Mouse (Mus musculus) embryonic facial prominence, embryonic 13.5 days (tissue): ENCODE measurements at regions not wholly inside any gene's neighbourhood (a gene's known extent, or its start where the extent isn't known, plus 50 kb on each side); places are given as distances from the start of the nearest gene placed in this dataset.

Experiments used
- ATAC-seq: fragments of 200-750 bp; cut with Nextera tagmentation; 2 replicates; pipeline ENCODE4 v1.8.0; 2017; ENCODE audit warnings: low read depth; ENCODE audit not compliant: insufficient number of reproducible peaks, insufficient read depth, low FRiP score, low TSS enrichment
- H3K27ac ChIP-seq: fragments of 300-500 bp; sonication (generic); 2 replicates; pipeline ENCODE4 v1.5.1; 2015; ENCODE audit warnings: moderate library complexity, mild to moderate bottlenecking, inconsistent platforms
- H3K27me3 ChIP-seq: fragments of 300-500 bp; sonication (generic); 2 replicates; pipeline ENCODE4 v1.6.1; 2015; ENCODE audit warnings: mild to moderate bottlenecking, inconsistent platforms
- H3K36me3 ChIP-seq: fragments of 300-500 bp; sonication (generic); 2 replicates; pipeline ENCODE4 v1.6.1; 2015; ENCODE audit warnings: mild to moderate bottlenecking, inconsistent platforms
- H3K4me1 ChIP-seq: fragments of 300-500 bp; sonication (generic); 2 replicates; pipeline ENCODE4 v1.6.1; 2015; ENCODE audit warnings: inconsistent platforms
- H3K4me2 ChIP-seq: fragments of 300-500 bp; sonication (generic); 2 replicates; pipeline ENCODE4 v1.6.1; 2015; ENCODE audit warnings: moderate library complexity, mild to moderate bottlenecking, inconsistent platforms
- H3K4me3 ChIP-seq: fragments of 300-500 bp; sonication (generic); 2 replicates; pipeline ENCODE4 v1.5.1; 2015; ENCODE audit warnings: mild to moderate bottlenecking, inconsistent platforms
- H3K9ac ChIP-seq: fragments of 300-500 bp; sonication (generic); 2 replicates; pipeline ENCODE4 v1.6.1; 2015; ENCODE audit warnings: mild to moderate bottlenecking, inconsistent platforms
- H3K9me3 ChIP-seq: fragments of 300-500 bp; sonication (generic); 2 replicates; pipeline ENCODE4 v1.6.1; 2016; ENCODE audit warnings: inconsistent platforms
- WGBS: fragments of 180-500 bp; shearing (Covaris S2); methylation state at CpG from one replicate; pipeline ENCODE4 v1.1.7; 2015; ENCODE audit warnings: mixed read lengths; 5-methylcytosine and 5-hydroxymethylcytosine counted together

- Histone ChIP-seq H3K36me3 (no peaks in the 10 kb centered on the region), H3K9me3 (no peaks in the 10 kb centered on the region), H3K27me3 (no peaks in the 10 kb centered on the region), H3K27ac (no peak overlapping the region), H3K4me2 (no peak overlapping the region), H3K9ac (no peak overlapping the region), H3K4me3 (no peak overlapping the region), H3K4me1 (peaks cover 5% of the 10 kb centered on the region)
- 0 out of 2 replicates have a peak, but pooled peaks have one; percentile 37 for ATAC-seq
- WGBS: 24% methylated on average over 1 of the region's 1 CpGs
Observed at GRCm38 (mm10) chr5:97330074-97330473, 62.1 kb downstream of the Naa11 start.

- no peak overlapping the region for H3K4me3 ChIP-seq
- no peak for ATAC-seq
- H3K36me3 ChIP-seq: no peaks in the 10 kb centered on the region
- no peaks in the 10 kb centered on the region for H3K27me3 ChIP-seq
- 78% methylated on average over 5 of the region's 5 CpGs for WGBS
- no peaks in the 10 kb centered on the region for H3K9me3 ChIP-seq
- H3K27ac ChIP-seq: no peak overlapping the region
- no peak overlapping the region for H3K9ac ChIP-seq
- H3K4me2 ChIP-seq: no peak overlapping the region
- no peaks in the 10 kb centered on the region for H3K4me1 ChIP-seq
Observed at GRCm38 (mm10) chr5:97325831-97326230, 66.3 kb downstream of the Naa11 start.

GRCm38 (mm10) chr5:97323873-97324272 is 68.3 kb downstream of the Naa11 start:
- Histone ChIP-seq H3K4me2 (no peak overlapping the region), H3K27me3 (no peaks in the 10 kb centered on the region), H3K9me3 (no peaks in the 10 kb centered on the region), H3K27ac (no peak overlapping the region), H3K4me1 (no peaks in the 10 kb centered on the region), H3K36me3 (no peaks in the 10 kb centered on the region), H3K9ac (no peak overlapping the region), H3K4me3 (no peak overlapping the region)
- no peak for ATAC-seq
- 44% methylated on average over 3 of the region's 3 CpGs for WGBS

GRCm38 (mm10) chr5:97319816-97320487 is 72.2 kb downstream of the Naa11 start:
- Histone ChIP-seq H3K36me3 (no peaks in the 10 kb centered on the region), H3K9ac (no peak overlapping the region), H3K9me3 (no peaks in the 10 kb centered on the region), H3K4me3 (no peak overlapping the region), H3K4me1 (no peaks in the 10 kb centered on the region), H3K4me2 (no peak overlapping the region), H3K27me3 (no peaks in the 10 kb centered on the region), H3K27ac (no peak overlapping the region)
- ATAC-seq: no peak
- 89% methylated on average over 2 of the region's 2 CpGs for WGBS

- no peak for ATAC-seq
- no peaks in the 10 kb centered on the region for H3K4me1 ChIP-seq
- H3K36me3 ChIP-seq: no peaks in the 10 kb centered on the region
- H3K9me3 ChIP-seq: no peaks in the 10 kb centered on the region
- 88% methylated on average over 4 of the region's 4 CpGs for WGBS
- no peak overlapping the region for H3K4me2 ChIP-seq
- H3K9ac ChIP-seq: no peak overlapping the region
- no peak overlapping the region for H3K4me3 ChIP-seq
- H3K27me3 ChIP-seq: no peaks in the 10 kb centered on the region
- H3K27ac ChIP-seq: no peak overlapping the region
Observed at GRCm38 (mm10) chr5:97306902-97307301, 85.3 kb downstream of the Naa11 start.

GRCm38 (mm10) chr5:97304921-97305320 is 87.3 kb downstream of the Naa11 start:
- H3K36me3 ChIP-seq: no peaks in the 10 kb centered on the region
- H3K9me3 ChIP-seq: no peaks in the 10 kb centered on the region
- no peak overlapping the region for H3K9ac ChIP-seq
- no peak overlapping the region for H3K4me2 ChIP-seq
- no peak overlapping the region for H3K27ac ChIP-seq
- 0 out of 2 replicates have a peak, but pooled peaks cover 3% of the 10 kb centered on the region for H3K4me1 ChIP-seq
- WGBS: 54% methylated on average over 4 of the region's 4 CpGs
- no peaks in the 10 kb centered on the region for H3K27me3 ChIP-seq
- ATAC-seq: no peak
- no peak overlapping the region for H3K4me3 ChIP-seq

GRCm38 (mm10) chr5:97301621-97302020 is 90.6 kb downstream of the Naa11 start:
- H3K4me2 ChIP-seq: no peak overlapping the region
- no peaks in the 10 kb centered on the region for H3K9me3 ChIP-seq
- H3K9ac ChIP-seq: no peak overlapping the region
- H3K27ac ChIP-seq: no peak overlapping the region
- WGBS: 54% methylated on average over 4 of the region's 4 CpGs
- no peak overlapping the region for H3K4me3 ChIP-seq
- no peak for ATAC-seq
- H3K36me3 ChIP-seq: no peaks in the 10 kb centered on the region
- 0 out of 2 replicates have a peak, but pooled peaks cover 3% of the 10 kb centered on the region for H3K4me1 ChIP-seq
- no peaks in the 10 kb centered on the region for H3K27me3 ChIP-seq

- no peak for ATAC-seq
- H3K4me2 ChIP-seq: no peak overlapping the region
- no peak overlapping the region for H3K4me3 ChIP-seq
- no peaks in the 10 kb centered on the region for H3K27me3 ChIP-seq
- H3K27ac ChIP-seq: no peak overlapping the region
- no peaks in the 10 kb centered on the region for H3K9me3 ChIP-seq
- H3K36me3 ChIP-seq: no peaks in the 10 kb centered on the region
- H3K4me1 ChIP-seq: 0 out of 2 replicates have a peak, but pooled peaks cover 3% of the 10 kb centered on the region
- H3K9ac ChIP-seq: no peak overlapping the region
- 49% methylated on average over 5 of the region's 5 CpGs for WGBS
Observed at GRCm38 (mm10) chr5:97300861-97301260, 91.3 kb downstream of the Naa11 start.

GRCm38 (mm10) chr5:97300114-97300840 is 91.9 kb downstream of the Naa11 start:
- H3K9ac ChIP-seq: no peak overlapping the region
- H3K4me1 ChIP-seq: 0 out of 2 replicates have a peak, but pooled peaks cover 3% of the 10 kb centered on the region
- H3K4me3 ChIP-seq: no peak overlapping the region
- no peaks in the 10 kb centered on the region for H3K9me3 ChIP-seq
- H3K27ac ChIP-seq: no peak overlapping the region
- H3K4me2 ChIP-seq: no peak overlapping the region
- no peak for ATAC-seq
- WGBS: 82% methylated on average over 6 of the region's 6 CpGs
- H3K27me3 ChIP-seq: no peaks in the 10 kb centered on the region
- H3K36me3 ChIP-seq: no peaks in the 10 kb centered on the region

GRCm38 (mm10) chr5:97299631-97300030 is 92.5 kb downstream of the Naa11 start:
- no peaks in the 10 kb centered on the region for H3K36me3 ChIP-seq
- no peak overlapping the region for H3K4me2 ChIP-seq
- H3K9me3 ChIP-seq: no peaks in the 10 kb centered on the region
- 0 out of 2 replicates have a peak, but pooled peaks cover 3% of the 10 kb centered on the region for H3K4me1 ChIP-seq
- 64% methylated on average over 5 of the region's 5 CpGs for WGBS
- no peak for ATAC-seq
- no peak overlapping the region for H3K9ac ChIP-seq
- H3K27me3 ChIP-seq: no peaks in the 10 kb centered on the region
- H3K27ac ChIP-seq: no peak overlapping the region
- H3K4me3 ChIP-seq: no peak overlapping the region

GRCm38 (mm10) chr5:97296213-97296612 is 96.0 kb downstream of the Naa11 start:
- Histone ChIP-seq H3K27ac (no peak overlapping the region), H3K4me3 (no peak overlapping the region), H3K4me2 (no peak overlapping the region), H3K9ac (no peak overlapping the region), H3K4me1 (0 out of 2 replicates have a peak, but pooled peaks cover 3% of the 10 kb centered on the region), H3K36me3 (no peaks in the 10 kb centered on the region), H3K9me3 (no peaks in the 10 kb centered on the region), H3K27me3 (no peaks in the 10 kb centered on the region)
- 87% methylated on average over 3 of the region's 3 CpGs for WGBS
- no peak for ATAC-seq

GRCm38 (mm10) chr5:97290166-97290681 is 102.0 kb downstream of the Naa11 start:
- H3K36me3 ChIP-seq: no peaks in the 10 kb centered on the region
- no peak for ATAC-seq
- H3K9ac ChIP-seq: no peak overlapping the region
- no peak overlapping the region for H3K4me2 ChIP-seq
- no peak overlapping the region for H3K27ac ChIP-seq
- no peaks in the 10 kb centered on the region for H3K27me3 ChIP-seq
- peaks cover 11% of the 10 kb centered on the region; the same call in 1 of the 2 replicates for H3K4me1 ChIP-seq
- 71% methylated on average over 2 of the region's 2 CpGs for WGBS
- H3K9me3 ChIP-seq: no peaks in the 10 kb centered on the region
- no peak overlapping the region for H3K4me3 ChIP-seq
